Mouse (Mus musculus) heart, postnatal 14 days (tissue): Measurements from ENCODE around the gene Pi4ka. TPM values are rescaled to one million over a fixed set of nuclear protein-coding genes. Genes with fewer than 3 reads are reported as not detected.

Experiments
- DNase-seq, 2 experiments: peaks; one replicate each; pipeline ENCODE4 v3.0.0; 2021 to 2022
- intact Hi-C: fragments of 180-260 bp; cut with DNase I; formaldehyde crosslinking; loops from one replicate; pipeline ENCODE4 v1.15.1; 2025
- total RNA-seq, 2 experiments: library from RNA; stranded (reverse); gene quantifications; 2 replicates each; pipeline ENCODE4 v1.2.3; 2021

Pi4ka gene
- total RNA-seq, 2 experiments from 2014 or later, result 52.7 to 54.3 TPM

DNA sequence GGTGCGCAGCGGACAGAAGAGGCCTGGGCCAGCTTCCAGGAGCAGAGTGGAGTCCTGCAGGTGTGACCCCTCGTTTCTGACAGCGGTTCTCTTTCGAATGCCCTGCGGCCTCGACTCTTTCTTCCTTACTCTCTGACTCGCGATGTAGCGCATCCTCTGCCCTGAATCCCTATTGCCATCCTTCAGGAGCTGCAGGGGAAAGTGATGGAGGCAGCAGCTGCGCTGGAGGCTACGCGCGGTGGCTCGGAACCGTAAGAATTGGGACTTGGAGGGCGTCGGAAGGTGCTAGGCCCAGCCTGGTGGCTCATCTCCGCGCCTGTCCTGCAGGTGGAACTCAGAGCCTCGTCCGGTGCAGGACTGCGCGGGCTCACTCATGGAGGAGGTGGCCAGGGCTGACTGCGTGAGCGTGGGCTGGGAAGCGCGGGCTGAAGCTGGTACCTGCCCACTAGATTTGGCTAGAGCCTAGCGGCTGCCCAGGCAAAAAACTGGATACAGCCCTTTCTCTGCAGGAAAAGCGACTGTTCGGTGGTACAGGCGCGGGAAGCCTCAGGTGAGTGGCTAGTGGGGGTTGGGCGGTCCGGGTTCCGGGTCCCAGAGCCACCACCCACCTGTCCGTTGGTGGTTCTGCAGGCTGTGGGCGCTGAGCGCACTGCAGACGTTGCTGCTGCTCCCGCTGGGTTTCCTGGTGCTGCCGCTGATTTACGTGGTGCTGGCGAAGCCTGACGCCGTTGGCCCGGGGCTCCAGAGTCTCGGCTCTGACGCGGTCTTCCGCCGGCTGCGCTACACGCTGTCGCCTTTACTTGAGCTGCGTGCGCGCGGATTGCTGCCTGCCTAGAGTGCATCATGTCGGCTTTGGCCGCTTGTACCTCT, 128.5 kb downstream of the Pi4ka start:
- DNase-seq, result peak; percentile 23 to 29

DNA sequence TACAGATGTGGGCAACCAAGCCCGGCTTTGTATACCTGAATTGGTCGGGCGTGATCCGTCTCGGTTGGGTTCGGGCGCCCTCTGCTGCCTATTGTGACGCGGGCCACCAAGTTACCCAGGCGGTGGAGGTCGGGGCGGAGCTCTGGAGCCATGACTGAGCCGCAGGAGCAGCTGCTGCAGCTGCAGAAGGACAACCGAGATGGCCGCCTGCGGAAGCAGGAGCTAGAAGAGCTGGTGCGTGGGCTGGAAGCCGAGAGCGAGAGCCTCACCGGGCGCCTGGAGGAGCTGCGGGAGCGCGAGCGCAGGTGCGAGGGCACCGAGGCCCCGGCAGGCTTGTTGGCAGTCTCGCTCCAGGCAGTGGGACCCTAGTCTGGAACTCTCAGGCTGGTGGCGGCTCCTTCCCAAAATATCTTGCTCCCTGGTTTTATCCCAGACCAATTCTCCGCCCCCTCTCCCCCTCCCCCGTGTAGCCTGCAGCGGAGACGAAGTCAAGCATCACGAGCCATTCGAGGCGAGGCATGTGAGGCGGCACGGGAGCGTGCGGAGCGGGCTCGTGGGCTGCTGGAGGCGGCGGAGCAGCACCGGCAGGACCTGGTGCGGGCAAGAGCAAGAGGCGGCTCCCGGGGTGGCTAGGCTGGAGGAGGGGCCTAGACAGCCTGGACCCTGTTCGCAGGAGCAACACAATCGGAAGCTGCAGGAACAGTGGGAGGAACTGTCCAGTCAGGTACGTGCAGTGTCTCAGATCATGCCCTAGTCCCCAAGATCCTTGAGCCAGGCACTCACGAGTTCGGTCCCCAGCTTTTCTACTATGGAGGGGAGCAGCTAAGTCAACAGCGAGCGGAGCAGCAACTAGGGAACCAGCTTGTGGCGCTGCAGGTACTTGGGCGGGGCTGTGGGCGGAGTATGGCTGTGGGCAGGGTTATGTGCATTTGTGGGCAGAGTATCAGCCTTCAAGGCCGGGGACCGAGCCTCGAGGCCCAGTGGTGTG, 129.7 kb downstream of the Pi4ka start:
- intact Hi-C loops, result loop anchor here (1.0 to 5.0 kb wide), 2 partner anchors 65 to 134 kb away; partner anchors contain the start of gene Ydjc
- peak; percentile 94 to 95 for DNase-seq

More for the DNA sequence above, 128.5 kb downstream of the Pi4ka start:
- intact Hi-C loops, result loop anchor here (5.0 kb wide), 1 partner anchor 135 kb away; the partner anchor contains the start of gene Ydjc

- DNase-seq, result no peak
- intact Hi-C loops, result loop anchor here (1.0 to 5.0 kb wide), 2 partner anchors 64 to 133 kb away; partner anchors contain the start of gene Ydjc
These were observed 130.4 kb downstream of the Pi4ka start, which contains the start of gene Tmem191c for GRCm38 (mm10) chr16:17275721-17276120. TSS of gene Tmem191c (plus strand) at chr16:17276077.

DNA sequence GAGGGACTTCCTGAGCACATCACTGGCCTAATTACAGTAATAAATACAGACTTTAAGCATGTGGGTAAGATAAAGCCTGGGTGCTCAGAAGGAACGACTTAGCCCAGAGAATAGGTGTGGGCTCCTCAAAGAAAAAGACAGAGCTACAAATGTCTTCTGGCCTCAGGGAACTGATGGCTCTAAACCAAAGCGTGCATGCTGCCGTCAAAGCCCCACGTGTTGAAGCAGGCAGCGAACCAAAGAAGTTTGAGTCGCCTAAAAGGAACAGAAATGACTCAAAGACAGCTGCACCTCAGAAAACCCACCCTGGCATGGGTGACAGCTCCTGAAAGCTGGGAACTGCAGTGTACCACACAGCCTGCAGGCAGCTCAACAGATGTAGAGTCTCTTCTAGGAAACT, 134.3 kb downstream of the Pi4ka start:
- intact Hi-C loops, result loop anchor here (1.0 kb wide), 1 partner anchor 62 kb away; no protein-coding TSS in a partner anchor

DNA sequence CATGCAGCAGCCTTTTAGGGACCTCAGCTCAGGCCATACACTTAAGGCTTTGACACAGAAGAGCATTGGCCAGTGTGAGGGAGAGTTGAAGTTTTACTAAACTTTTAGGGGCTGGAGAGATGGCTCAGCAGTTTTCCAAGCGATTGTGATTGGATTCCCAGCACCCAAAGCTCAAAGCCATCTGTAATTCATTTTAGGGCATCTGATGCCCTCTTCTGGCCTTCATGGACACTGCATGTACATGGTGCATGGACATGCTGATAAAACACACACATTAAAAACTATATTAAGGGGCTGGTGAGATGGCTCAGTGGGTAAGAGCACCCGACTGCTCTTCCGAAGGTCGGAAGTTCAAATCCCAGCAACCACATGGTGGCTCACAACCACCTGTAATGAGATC, 135.0 kb downstream of the Pi4ka start:
- DNase-seq, result peak; percentile 47 to 67
- intact Hi-C loops, result loop anchor here (1.0 kb wide), 1 partner anchor 61 kb away; no protein-coding TSS in a partner anchor

More for the DNA sequence above, 134.3 kb downstream of the Pi4ka start:
- DNase-seq, result no peak

- DNase-seq, result no peak
- intact Hi-C loops, result no loop called here
These were observed 136.2 kb downstream of the Pi4ka start for GRCm38 (mm10) chr16:17269872-17270271.

DNA sequence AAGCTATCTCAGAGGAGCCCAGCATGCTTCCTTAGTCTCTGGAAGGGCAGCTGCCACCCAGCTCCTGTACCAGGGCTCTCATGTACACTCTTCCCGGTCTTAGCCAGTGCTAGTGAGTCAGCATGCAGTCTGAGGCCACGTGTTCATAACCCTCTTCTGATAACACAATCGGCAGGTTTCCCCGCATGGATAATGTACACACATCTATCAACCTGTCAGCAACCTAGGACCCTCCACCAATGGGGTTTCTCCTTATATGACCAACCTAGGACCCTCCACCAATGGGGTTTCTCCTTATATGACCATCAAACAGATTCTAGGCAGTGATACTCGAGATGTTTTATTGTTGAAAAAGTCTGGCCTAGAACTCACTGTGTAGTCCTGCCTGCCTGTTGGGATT, 138.2 kb downstream of the Pi4ka start:
- intact Hi-C loops, result no loop called here
- no peak for DNase-seq

GRCm38 (mm10) chr16:17266113-17266512, 140.0 kb downstream of the Pi4ka start:
- intact Hi-C loops, result no loop called here
- DNase-seq, result no peak

GRCm38 (mm10) chr16:17261341-17261740, 144.8 kb downstream of the Pi4ka start:
- intact Hi-C loops, result no loop called here
- DNase-seq, result no peak

DNA sequence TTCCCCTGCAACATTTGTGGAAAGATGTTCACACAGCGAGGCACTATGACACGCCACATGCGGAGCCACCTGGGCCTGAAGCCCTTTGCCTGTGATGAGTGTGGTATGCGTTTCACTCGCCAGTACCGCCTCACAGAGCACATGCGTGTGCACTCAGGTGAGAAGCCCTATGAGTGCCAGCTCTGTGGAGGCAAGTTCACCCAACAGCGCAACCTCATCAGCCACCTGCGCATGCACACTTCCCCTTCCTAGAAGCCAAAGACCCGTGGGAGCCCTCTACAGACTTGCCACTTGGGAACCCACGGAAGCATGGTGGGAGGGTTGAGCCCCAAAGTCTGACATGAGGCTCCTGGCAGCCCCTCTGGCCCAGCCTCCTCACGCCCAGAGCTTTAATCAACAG, 147.2 kb downstream of the Pi4ka start:
- intact Hi-C loops, result no loop called here
- no peak for DNase-seq

GRCm38 (mm10) chr16:17257359-17257821, 148.7 kb downstream of the Pi4ka start:
- intact Hi-C loops, result no loop called here

DNA sequence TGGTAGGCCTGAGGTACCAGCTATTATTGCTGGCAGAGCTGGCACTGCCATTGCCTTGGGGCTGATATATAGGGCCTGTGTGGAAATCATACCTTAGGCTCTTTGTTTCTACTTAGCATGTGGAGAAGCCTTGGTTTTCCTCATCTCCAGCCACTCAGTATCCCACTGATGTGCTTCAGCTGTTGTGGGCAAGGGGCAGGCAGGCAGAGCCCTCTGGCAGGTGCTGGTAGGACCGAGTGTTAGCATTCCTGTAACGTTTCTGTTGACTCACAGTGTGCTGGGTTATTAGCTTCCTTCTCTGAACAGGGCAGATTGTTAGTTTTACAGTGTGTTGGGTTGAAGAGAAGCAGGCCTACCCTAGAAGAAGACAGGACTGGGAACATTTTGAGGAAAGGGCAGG, 150.8 kb downstream of the Pi4ka start:
- no peak for DNase-seq
- intact Hi-C loops, result no loop called here

More at GRCm38 (mm10) chr16:17257359-17257821, 148.7 kb downstream of the Pi4ka start:
- peak; percentile 60 to 67 for DNase-seq

DNA sequence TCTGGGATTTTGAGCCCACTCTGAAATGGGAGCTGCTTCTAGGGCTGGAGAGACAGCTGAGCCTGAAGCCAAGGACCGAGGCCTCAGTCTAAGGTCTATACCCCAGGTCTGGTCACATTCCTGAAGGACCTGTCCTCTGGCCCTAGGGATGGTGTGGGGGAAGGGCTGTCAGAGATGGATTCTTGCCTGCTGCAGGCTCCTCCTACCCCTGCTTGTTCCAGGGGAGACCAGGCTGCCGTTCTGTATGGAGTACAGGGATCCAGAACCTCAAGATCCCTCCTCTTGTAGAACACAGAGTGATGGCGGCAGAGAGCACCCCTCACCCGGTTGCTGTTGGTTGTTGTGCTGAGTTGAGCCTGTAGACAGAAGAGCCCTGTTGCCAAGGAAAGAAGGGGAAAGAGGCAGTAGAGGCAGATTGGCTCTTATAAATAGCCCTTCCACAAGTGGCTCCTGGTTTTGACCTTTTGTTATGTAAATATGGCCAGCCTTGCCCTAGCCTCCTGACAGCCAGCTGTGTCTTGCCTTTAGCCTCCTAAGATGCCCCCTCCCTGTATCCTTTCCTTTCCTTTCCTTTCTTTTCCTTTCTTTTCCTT, 152.0 kb downstream of the Pi4ka start:
- intact Hi-C loops, result no loop called here
- no peak for DNase-seq

DNA sequence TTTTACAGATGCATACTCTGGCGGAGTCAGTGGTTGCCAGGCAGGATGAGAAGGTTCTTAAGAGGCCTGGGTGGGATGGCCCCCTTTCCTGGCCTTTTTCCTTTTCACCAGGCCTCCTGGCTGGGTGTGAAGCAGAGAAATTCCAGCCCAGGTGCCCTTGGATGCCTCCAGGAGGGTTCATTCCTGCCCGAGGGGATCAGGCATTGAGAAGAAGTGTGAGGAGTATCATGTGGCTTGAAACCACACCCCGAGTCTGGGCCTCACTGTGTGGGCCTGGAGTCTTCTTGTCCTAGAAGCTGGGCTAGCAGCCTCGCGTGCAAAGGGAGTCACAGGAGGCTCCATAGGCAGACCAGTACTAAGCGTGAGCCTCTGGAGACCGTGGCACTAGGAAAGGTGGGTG, 153.3 kb downstream of the Pi4ka start:
- no peak for DNase-seq
- intact Hi-C loops, result no loop called here

GRCm38 (mm10) chr16:17252086-17252726, 153.9 kb downstream of the Pi4ka start:
- no peak for DNase-seq

DNA sequence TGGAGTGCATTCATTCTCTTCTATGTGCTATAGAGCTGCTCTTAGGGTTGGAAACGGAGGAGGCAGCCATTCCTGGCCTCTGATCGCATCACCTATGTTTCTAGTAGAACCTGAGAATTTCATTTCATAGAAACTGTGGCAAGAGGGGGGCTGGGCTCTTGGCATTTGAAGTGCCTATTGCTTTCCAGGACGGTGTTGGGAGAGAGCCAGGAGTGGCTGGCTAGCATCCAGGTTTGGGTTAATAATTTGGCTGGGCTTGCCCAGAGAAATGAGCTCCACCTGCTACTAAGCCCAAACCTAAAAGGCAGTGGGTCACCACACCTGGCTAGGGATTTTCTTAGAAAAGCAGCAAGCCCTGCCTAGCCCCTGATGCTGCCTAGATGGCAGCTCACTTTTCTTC, 154.6 kb downstream of the Pi4ka start:
- DNase-seq, result peak; percentile 60 to 70
- intact Hi-C loops, result no loop called here

More at GRCm38 (mm10) chr16:17252086-17252726, 153.9 kb downstream of the Pi4ka start:
- intact Hi-C loops, result no loop called here

- intact Hi-C loops, result no loop called here
These were observed 157.0 kb downstream of the Pi4ka start for GRCm38 (mm10) chr16:17249135-17249534.

DNA sequence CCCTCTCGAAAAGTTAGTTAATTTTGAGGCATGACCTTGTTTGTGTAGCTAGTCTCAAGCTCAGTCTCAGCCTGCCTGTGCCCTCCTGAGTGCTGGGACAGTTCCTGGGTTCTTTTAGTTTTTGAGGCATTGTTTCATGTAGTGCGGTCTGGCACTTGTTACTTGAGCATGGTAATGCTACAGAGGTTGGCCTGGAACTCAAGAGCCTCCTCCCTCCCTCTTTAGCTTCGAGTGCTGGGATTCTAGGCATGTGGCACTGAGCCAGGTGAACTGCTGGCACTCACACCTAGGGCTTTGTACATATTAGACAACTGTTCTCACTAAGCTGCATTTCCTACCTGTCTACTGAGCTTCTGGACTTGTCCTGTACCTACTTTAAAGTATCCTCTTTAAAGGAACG, 158.4 kb downstream of the Pi4ka start:
- intact Hi-C loops, result no loop called here
- peak; percentile 56 to 73 for DNase-seq

More at GRCm38 (mm10) chr16:17249135-17249534, 157.0 kb downstream of the Pi4ka start:
- no peak for DNase-seq

DNA sequence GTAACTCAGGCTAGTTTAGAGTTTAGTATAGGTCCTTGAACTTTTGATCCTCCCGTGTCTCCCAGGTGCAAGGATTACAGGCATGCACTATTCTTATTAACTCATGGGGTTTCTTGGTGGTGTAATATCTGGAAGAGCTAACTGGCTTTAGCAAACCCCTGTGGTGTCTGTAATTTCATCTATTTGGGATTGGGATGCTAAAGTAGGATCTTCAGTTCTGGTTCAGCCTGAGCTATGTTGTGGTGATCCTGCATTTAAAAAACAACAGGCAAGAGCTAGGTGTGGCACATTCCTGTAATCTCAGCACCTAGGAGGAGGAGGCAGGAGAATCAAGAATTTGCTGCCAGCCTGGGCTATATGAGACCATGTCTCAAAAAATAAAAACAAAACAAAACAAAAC, 161.1 kb downstream of the Pi4ka start:
- intact Hi-C loops, result no loop called here
- no peak for DNase-seq
